Mouse (Mus musculus) neutrophil, adult 65 days (primary cell): Measurements from ENCODE around the gene Gzmf. TPM values are rescaled to one million over a fixed set of nuclear protein-coding genes. Genes with fewer than 3 reads are reported as not detected.

ENCODE experiments used
- total RNA-seq: library from RNA; stranded (reverse); gene quantifications from 2 replicates; pipeline ENCODE4 v1.2.4, GENCODE M21; 2023

The Gzmf gene
- not detected in 2 replicates for total RNA-seq

GRCm38 (mm10) chr14:56211317-56211716, at the start of gene Gzmf:
Gene Gzmf, minus strand, starts transcription at chr14:56211417.

DNA sequence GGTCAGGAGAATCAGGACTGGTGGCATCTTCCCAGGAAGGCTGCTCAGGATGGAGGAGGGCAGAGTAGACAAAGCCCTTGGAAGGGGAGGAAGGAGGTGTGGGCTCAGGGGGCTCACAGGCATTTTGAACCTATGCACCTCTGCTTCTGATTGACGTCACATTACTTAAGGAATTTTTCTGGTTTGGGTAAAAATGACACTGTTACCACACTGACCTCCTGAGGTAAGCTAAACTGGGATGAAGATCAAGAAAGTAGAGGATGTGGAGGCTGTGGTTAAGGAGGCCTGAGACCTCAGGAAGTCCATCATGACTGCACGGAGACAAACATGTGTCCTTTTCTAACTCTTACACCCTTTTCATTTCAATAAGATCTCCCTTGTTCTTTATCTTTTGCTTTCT, 23.3 kb upstream of the Gzmf start, which contains the start of gene Gzmc:
TSS of gene Gzmc (minus strand) at position 101 of the 400 bp plus-strand sequence.

GRCm38 (mm10) chr14:56174499-56174898, 36.7 kb downstream of the Gzmf start, which contains the start of gene Gzmn:
Gene Gzmn, minus strand, starts transcription at chr14:56174599.

GRCm38 (mm10) chr14:56159479-56159878, 51.7 kb downstream of the Gzmf start, which contains the start of gene Gzmg:
Gene Gzmg, minus strand, starts transcription at chr14:56159579.

Other genes with a start within 250 kb of the Gzmf start
- gene Mcpt1, start 193.4 kb downstream of the Gzmf start, total RNA-seq: not detected in 2 replicates
- gene Mcpt9, start 180.9 kb downstream of the Gzmf start, total RNA-seq: not detected in 2 replicates
- not detected in 2 replicates for gene Mcpt2, start 169.4 kb downstream of the Gzmf start, total RNA-seq
- not detected in 2 replicates for gene Mcpt4, start 149.1 kb downstream of the Gzmf start, total RNA-seq
- 83.0 and 87.4 TPM in 2 replicates for gene Mcpt8, start 126.1 kb downstream of the Gzmf start, total RNA-seq
- 123 and 127 TPM in 2 replicates for gene Ctsg, start 108.8 kb downstream of the Gzmf start, total RNA-seq
- gene Gzme, start 90.8 kb downstream of the Gzmf start, total RNA-seq: not detected in 2 replicates
- not detected in 2 replicates for gene Gzmd, start 78.8 kb downstream of the Gzmf start, total RNA-seq
- not detected in 2 replicates for gene Gzmg, start 51.8 kb downstream of the Gzmf start, total RNA-seq
- not detected in 2 replicates for gene Gzmn, start 36.8 kb downstream of the Gzmf start, total RNA-seq
- not detected in 2 replicates for gene Gzmc, start 23.2 kb upstream of the Gzmf start, total RNA-seq
- gene Gzmb, start 50.8 kb upstream of the Gzmf start, total RNA-seq: 0.27 and 0.76 TPM in 2 replicates
- not detected in 2 replicates for gene Atp12a, start 153.7 kb upstream of the Gzmf start, total RNA-seq
- gene Rnf17, start 191.2 kb upstream of the Gzmf start, total RNA-seq: 0.41 TPM in 1 of 2 replicates, not detected in the other